Mouse (Mus musculus) stomach, postnatal 0 days (tissue): ENCODE measurements around the gene Ddx52. TPM values are rescaled to one million over a fixed set of nuclear protein-coding genes. Genes with fewer than 3 reads are reported as not detected.
A peak's percentile ranks its signal among the peaks of the same experiment; 100 is the strongest.

ENCODE experiments used
- ATAC-seq: fragments of 200-750 bp; cut with Nextera tagmentation; 2 replicates; pipeline ENCODE4 v1.8.0; 2017; ENCODE audit not compliant: low FRiP score, low TSS enrichment
- DNase-seq: peaks from one replicate; pipeline ENCODE4 v3.0.0-alpha.2; 2016; ENCODE audit warnings: low spot score
- H3K27ac ChIP-seq: fragments of 300-500 bp; sonication (generic); replicated peaks from 2 replicates; pipeline ENCODE4 v1.5.1; 2014; ENCODE audit warnings: mild to moderate bottlenecking, control low read depth
- H3K27me3 ChIP-seq: fragments of 300-500 bp; sonication (generic); 2 replicates; pipeline ENCODE4 v1.6.1; 2014; ENCODE audit warnings: low read length; ENCODE audit not compliant: control insufficient read depth, insufficient read depth
- H3K36me3 ChIP-seq: fragments of 300-500 bp; sonication (generic); 2 replicates; pipeline ENCODE4 v1.6.1; 2014; ENCODE audit warnings: low read length, mixed read lengths; ENCODE audit not compliant: control insufficient read depth, insufficient read depth
- H3K4me1 ChIP-seq: fragments of 300-500 bp; sonication (generic); replicated peaks from 2 replicates; pipeline ENCODE4 v1.6.1; 2014; ENCODE audit warnings: antibody characterized with exemption; ENCODE audit not compliant: control insufficient read depth, insufficient read depth
- H3K4me2 ChIP-seq: fragments of 300-500 bp; sonication (generic); replicated peaks from 2 replicates; pipeline ENCODE4 v1.6.1; 2014; ENCODE audit warnings: low read depth, mild to moderate bottlenecking, control low read depth, moderate library complexity
- H3K4me3 ChIP-seq: fragments of 300-500 bp; sonication (generic); 2 replicates; pipeline ENCODE4 v1.5.1; 2014; ENCODE audit warnings: low read depth, low read length, control low read depth
- H3K9ac ChIP-seq: fragments of 300-500 bp; sonication (generic); 2 replicates; pipeline ENCODE4 v1.6.1; 2014; ENCODE audit warnings: mild to moderate bottlenecking, low read length, control low read depth, mixed read lengths
- H3K9me3 ChIP-seq: fragments of 300-500 bp; sonication (generic); 2 replicates; pipeline ENCODE4 v1.6.1; 2016; ENCODE audit warnings: low read length; ENCODE audit not compliant: control insufficient read depth
- CTCF ChIP-seq: IDR thresholded peaks from 2 replicates; pipeline ENCODE4 v1.5.1; 2016; ENCODE audit warnings: antibody characterized with exemption, low read depth, mild to moderate bottlenecking, moderate library complexity
- EP300 ChIP-seq: optimal IDR thresholded peaks from 2 replicates; pipeline ENCODE3; 2016; ENCODE audit warnings: antibody characterized with exemption
- WGBS: fragments of 180-500 bp; shearing (Covaris S2); extraction: QIAGEN DNeasy Blood & Tissue Kit; methylation state at CpG from one replicate; pipeline ENCODE4 v1.1.7; 2014; 5-methylcytosine and 5-hydroxymethylcytosine counted together
- polyA plus RNA-seq: library from polyadenylated mRNA; unstranded; fragments of >200 nt; fragmentation: Nextera tagmentation; extraction: Ambion mirVana; gene quantifications from 2 replicates; pipeline ENCODE4 v1.2.1, GENCODE M21; 2015

The Ddx52 gene
- polyA plus RNA-seq = 15.1 and 15.3 TPM in 2 replicates

DNA sequence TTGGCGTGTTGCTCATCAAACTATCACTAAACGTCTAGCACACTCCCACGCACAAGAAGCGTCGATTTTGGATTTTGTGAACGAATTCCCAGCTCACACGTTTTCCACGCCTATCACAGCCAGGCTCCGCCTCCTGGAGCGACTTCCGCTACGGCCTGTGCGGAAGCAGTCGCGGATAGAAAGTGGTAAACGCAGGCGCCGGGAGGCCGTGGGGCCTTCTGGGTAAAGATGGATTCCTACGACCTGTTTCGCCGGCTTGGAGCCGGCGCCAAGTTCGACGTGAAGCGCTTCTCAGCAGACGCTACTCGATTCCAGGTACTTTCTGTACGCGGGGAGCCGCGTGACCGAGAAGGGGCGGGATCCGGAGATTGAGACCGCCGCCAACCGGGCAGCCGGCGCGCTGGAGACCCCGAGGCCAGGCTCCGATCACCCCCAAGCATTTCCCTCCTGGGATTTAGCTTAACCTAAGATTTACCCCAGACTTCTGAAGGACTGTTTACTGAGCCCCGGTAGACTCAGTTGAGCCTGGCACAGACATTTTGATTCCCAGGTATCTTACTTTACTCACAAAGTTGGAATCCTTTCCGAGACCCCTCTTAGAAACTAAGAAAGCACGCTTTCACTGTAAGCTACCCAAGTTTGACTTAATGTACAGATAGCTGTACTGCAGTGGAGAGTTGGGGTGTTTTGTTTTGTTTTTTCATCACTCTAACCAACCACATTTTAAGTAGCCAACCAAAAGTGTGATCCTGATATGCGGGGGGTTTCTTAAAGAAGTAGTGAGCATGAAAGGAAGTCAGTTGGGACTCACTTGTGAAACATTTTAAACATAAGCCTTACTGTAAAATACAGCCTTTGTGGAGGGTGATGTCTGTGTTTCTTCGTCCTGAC lies at the start of gene Ddx52:
Gene Ddx52, plus strand, starts transcription at position 113 of the 891 bp plus-strand sequence.
- Histone ChIP-seq H3K4me3 (peak within 1 kb of the TSS; percentile 83), H3K4me1 (no peaks in the 10 kb centered on the region), H3K9me3 (no peaks in the 10 kb centered on the region), H3K4me2 (peak within 1 kb of the TSS; percentile 77), H3K27me3 (no peaks in the 10 kb centered on the region), H3K9ac (peak within 1 kb of the TSS; percentile 86), H3K27ac (peak within 1 kb of the TSS; percentile 82), H3K36me3 (peaks cover 8% of the 10 kb centered on the region)
- 1% methylated on average over 49 of the region's 49 CpGs for WGBS
- DNase-seq (peak; percentile 92), ATAC-seq (peak; percentile 97)
- TF ChIP-seq EP300 (no peak), CTCF (no peak)

DNA sequence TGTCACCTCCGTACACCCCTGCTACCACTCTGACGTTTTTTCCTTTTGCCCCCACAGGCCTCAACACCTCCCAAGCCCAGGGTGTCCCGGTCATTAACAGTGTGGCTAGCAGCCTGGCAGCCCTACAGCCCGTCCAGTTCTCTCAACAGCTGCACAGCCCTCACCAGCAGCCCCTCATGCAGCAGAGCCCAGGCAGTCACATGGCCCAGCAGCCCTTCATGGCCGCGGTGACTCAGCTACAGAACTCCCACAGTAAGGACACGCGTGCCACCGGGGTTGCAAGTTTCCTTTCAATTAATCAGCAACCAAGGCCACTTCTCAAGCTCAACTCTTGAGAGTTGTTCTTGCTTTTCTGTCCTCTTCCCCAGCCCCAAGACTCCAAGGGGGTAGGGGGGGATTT lies 48.5 kb upstream of the Ddx52 start:
- H3K27me3 ChIP-seq = no peaks in the 10 kb centered on the region
- no peak for TF ChIP-seq EP300
- no peak for TF ChIP-seq CTCF
- DNase-seq = no peak
- H3K9ac ChIP-seq = no peak overlapping the region
- no peaks in the 10 kb centered on the region for H3K36me3 ChIP-seq
- H3K27ac ChIP-seq = no peak overlapping the region
- H3K4me1 ChIP-seq = no peaks in the 10 kb centered on the region
- no peaks in the 10 kb centered on the region for H3K9me3 ChIP-seq
- H3K4me2 ChIP-seq = no peak overlapping the region
- WGBS = 80% methylated on average over 9 of the region's 9 CpGs
- ATAC-seq = no peak
- H3K4me3 ChIP-seq = no peak overlapping the region

DNA sequence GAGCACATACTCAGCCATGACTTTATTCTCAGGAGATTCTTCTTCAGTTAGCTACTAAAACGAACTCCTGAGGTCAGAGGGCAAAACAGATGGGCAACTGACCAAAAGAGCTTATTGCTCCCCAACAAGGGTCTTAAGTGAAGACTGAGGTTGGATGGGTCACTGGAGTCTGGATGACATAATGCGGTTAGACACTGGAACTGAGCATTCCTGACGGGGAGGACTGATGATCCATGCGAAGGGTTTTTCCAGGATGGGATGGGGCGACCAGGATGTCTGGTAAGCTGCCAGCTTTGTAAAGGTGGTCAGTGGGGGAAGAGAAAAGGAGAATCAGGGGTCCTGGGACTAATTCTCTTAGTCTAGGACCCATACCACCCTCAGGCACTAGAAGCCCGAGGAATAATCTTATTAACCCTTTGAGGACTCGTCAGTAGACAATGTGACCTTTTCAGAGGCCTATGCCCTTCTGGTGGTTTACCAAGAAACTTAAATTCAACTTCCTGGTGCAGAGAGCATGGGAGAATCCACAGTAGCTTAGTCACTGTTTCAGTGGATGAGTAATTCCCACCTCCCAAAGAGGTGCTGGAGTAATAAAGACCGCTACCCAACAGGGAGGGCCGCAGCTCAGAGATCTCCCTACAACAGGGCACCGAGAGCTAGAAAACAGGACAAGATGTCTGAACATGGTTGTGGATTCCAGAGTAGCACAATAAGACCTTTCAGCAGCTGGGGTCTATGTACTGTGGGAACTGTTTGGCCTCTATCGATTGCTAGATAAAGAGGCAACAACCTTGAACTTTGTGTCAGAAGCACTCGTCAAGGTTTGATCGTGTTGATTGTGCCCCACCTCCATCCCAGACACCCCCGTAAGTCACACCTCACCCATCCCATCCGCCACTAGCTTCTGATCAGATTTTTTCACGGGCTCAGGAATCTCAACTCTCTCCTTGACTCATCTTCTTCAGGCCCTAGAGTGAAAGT lies 45.1 kb upstream of the Ddx52 start:
- H3K9ac ChIP-seq = no peak overlapping the region
- no peaks in the 10 kb centered on the region for H3K4me1 ChIP-seq
- ATAC-seq (no peak), DNase-seq (no peak)
- 71% methylated on average over 16 of the region's 16 CpGs for WGBS
- no peaks in the 10 kb centered on the region for H3K27me3 ChIP-seq
- H3K9me3 ChIP-seq = no peaks in the 10 kb centered on the region
- no peak overlapping the region for H3K27ac ChIP-seq
- H3K4me3 ChIP-seq = no peak overlapping the region
- no peak overlapping the region for H3K4me2 ChIP-seq
- TF ChIP-seq CTCF (no peak), EP300 (no peak)
- no peaks in the 10 kb centered on the region for H3K36me3 ChIP-seq

DNA sequence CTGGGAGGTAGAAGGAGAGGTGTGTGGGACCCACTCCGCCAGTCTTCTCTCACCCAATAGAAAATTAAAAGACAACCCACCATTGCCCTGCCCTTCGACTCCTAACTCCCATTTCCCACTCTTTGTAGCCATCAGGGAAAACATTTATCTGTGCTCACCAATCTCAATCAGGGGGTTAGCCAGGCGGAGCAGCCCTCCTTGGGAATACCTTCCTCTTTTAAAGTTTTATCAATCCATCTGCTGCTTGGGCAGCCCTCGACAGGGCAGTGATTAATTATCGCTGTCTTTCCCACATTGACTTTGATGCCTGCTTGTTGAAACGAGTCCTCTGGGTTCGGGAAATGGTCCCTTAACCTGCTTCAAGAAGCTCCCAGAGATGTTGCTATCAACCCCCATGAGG lies 44.3 kb upstream of the Ddx52 start:
- DNase-seq (no peak), ATAC-seq (no peak)
- H3K36me3 ChIP-seq = no peaks in the 10 kb centered on the region
- no peak overlapping the region for H3K4me2 ChIP-seq
- H3K4me3 ChIP-seq = no peak overlapping the region
- 59% methylated on average over 7 of the region's 7 CpGs for WGBS
- H3K27me3 ChIP-seq = no peaks in the 10 kb centered on the region
- no peak overlapping the region for H3K9ac ChIP-seq
- H3K27ac ChIP-seq = no peak overlapping the region
- no peaks in the 10 kb centered on the region for H3K4me1 ChIP-seq
- no peaks in the 10 kb centered on the region for H3K9me3 ChIP-seq
- TF ChIP-seq CTCF (no peak), EP300 (no peak)

DNA sequence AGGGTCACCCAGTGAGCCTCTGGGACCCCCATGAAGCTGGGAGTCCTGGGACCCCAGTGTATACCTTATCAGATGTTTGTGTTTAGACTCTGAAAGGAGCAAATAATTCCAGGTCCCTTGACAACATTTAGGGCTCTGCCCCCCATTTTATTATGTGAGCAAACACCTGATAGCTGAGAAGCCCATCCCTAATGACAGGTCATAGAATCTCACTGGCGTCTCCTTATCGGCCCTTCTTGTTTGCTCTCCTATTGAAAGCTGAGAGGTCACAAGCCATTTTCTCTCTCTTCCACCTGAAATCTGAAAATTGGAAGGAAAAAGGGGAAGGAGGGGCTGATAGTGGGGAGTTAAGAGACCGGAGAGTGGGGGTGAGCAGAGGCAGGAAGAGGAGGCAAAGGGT lies 39.0 kb upstream of the Ddx52 start:
- Histone ChIP-seq H3K27ac (no peak overlapping the region), H3K4me3 (no peak overlapping the region), H3K36me3 (no peaks in the 10 kb centered on the region), H3K4me1 (no peaks in the 10 kb centered on the region), H3K9ac (no peak overlapping the region), H3K9me3 (no peaks in the 10 kb centered on the region), H3K4me2 (no peak overlapping the region), H3K27me3 (no peaks in the 10 kb centered on the region)
- WGBS = 54% methylated on average over 3 of the region's 3 CpGs
- no peak for ATAC-seq
- no peak for DNase-seq
- no peak for TF ChIP-seq EP300
- no peak for TF ChIP-seq CTCF
